Mouse (Mus musculus): Measurements from ENCODE around the gene Prpf19.

Prpf19 gene

GRCm38 (mm10) chr19:10895708-10896107 is 677 bp downstream of the Prpf19 start:
- peak; percentile 57 for DNase-seq (ENCODE audit: low read depth)

GRCm38 (mm10) chr19:10896849-10897248 is 1.8 kb downstream of the Prpf19 start:
- no peak for DNase-seq (ENCODE audit: low read depth)

- no peak for DNase-seq (ENCODE audit: low read depth)
Measured at GRCm38 (mm10) chr19:10897491-10897890, 2.5 kb downstream of the Prpf19 start.

GRCm38 (mm10) chr19:10900315-10900714 is 5.3 kb downstream of the Prpf19 start:
- no peak for DNase-seq (ENCODE audit: low read depth)

- no peak for DNase-seq (ENCODE audit: low read depth)
Measured at GRCm38 (mm10) chr19:10901046-10901445, 6.0 kb downstream of the Prpf19 start.

GRCm38 (mm10) chr19:10904512-10904911 is 9.5 kb downstream of the Prpf19 start:
- DNase-seq (ENCODE audit: low read depth) = no peak

- DNase-seq (ENCODE audit: low read depth) = no peak
Measured at GRCm38 (mm10) chr19:10904927-10905727, 10.1 kb downstream of the Prpf19 start.

GRCm38 (mm10) chr19:10905728-10906000 is 10.6 kb downstream of the Prpf19 start:
- DNase-seq (ENCODE audit: low read depth) = no peak

- DNase-seq (ENCODE audit: low read depth) = no peak
Measured at GRCm38 (mm10) chr19:10907891-10908290, 12.9 kb downstream of the Prpf19 start.

GRCm38 (mm10) chr19:10909087-10909721 is 14.2 kb downstream of the Prpf19 start:
- DNase-seq (ENCODE audit: low read depth) = no peak

- no peak for DNase-seq (ENCODE audit: low read depth)
Measured at GRCm38 (mm10) chr19:10914291-10914690, 19.3 kb downstream of the Prpf19 start.

- no peak for DNase-seq (ENCODE audit: low read depth)
Measured at GRCm38 (mm10) chr19:10914870-10915269, 19.8 kb downstream of the Prpf19 start.

GRCm38 (mm10) chr19:10916506-10916905 is 21.5 kb downstream of the Prpf19 start:
- no peak for DNase-seq (ENCODE audit: low read depth)

GRCm38 (mm10) chr19:10918321-10918991 is 23.4 kb downstream of the Prpf19 start:
- DNase-seq (ENCODE audit: low read depth) = no peak

GRCm38 (mm10) chr19:10920532-10920931 is 25.5 kb downstream of the Prpf19 start, which contains the start of gene Zp1:
Gene Zp1, minus strand, starts transcription at chr19:10920632.
- DNase-seq (ENCODE audit: low read depth) = no peak

- no peak for DNase-seq (ENCODE audit: low read depth)
Measured at GRCm38 (mm10) chr19:10921058-10921457, 26.0 kb downstream of the Prpf19 start.

GRCm38 (mm10) chr19:10924220-10924619 is 29.2 kb downstream of the Prpf19 start:
- no peak for DNase-seq (ENCODE audit: low read depth)

GRCm38 (mm10) chr19:10926123-10926621 is 31.1 kb downstream of the Prpf19 start:
- DNase-seq (ENCODE audit: low read depth) = no peak

- DNase-seq (ENCODE audit: low read depth) = no peak
Measured at GRCm38 (mm10) chr19:10926666-10927065, 31.6 kb downstream of the Prpf19 start.

- DNase-seq (ENCODE audit: low read depth) = no peak
Measured at GRCm38 (mm10) chr19:10930641-10931040, 35.6 kb downstream of the Prpf19 start.

- DNase-seq (ENCODE audit: low read depth) = no peak
Measured at GRCm38 (mm10) chr19:10935029-10935428, 40.0 kb downstream of the Prpf19 start.

GRCm38 (mm10) chr19:10936077-10936476 is 41.0 kb downstream of the Prpf19 start:
- DNase-seq (ENCODE audit: low read depth) = no peak

- DNase-seq (ENCODE audit: low read depth) = no peak
Measured at GRCm38 (mm10) chr19:10937110-10937563, 42.1 kb downstream of the Prpf19 start, which contains the start of gene Ptgdr2. Gene Ptgdr2, plus strand, starts transcription at chr19:10937160.
